Mouse (Mus musculus): Measurements from ENCODE around the gene Ripply2.

The Ripply2 gene

GRCm38 (mm10) chr9:87027423-87028084 lies 12.2 kb downstream of the Ripply2 start:
- DNase-seq = peak; percentile 72

GRCm38 (mm10) chr9:87032196-87032595 lies 16.9 kb downstream of the Ripply2 start:
- no peak for DNase-seq

GRCm38 (mm10) chr9:87034831-87035580 lies 19.7 kb downstream of the Ripply2 start:
- DNase-seq = peak; percentile 57

GRCm38 (mm10) chr9:87049425-87049824 lies 34.1 kb downstream of the Ripply2 start:
- no peak for DNase-seq

- DNase-seq = no peak
These were observed 40.4 kb downstream of the Ripply2 start for GRCm38 (mm10) chr9:87055547-87056235.

- no peak for DNase-seq
These were observed 47.0 kb downstream of the Ripply2 start for GRCm38 (mm10) chr9:87062337-87062736.

- DNase-seq = no peak
These were observed 52.8 kb downstream of the Ripply2 start for GRCm38 (mm10) chr9:87068160-87068559.

Data from embryo, embryonic 11 days (tissue).